Mouse (Mus musculus): Measurements from ENCODE around the gene Ptpn3.
"Not testable (repeated sequence)": the region's sequence is repeated elsewhere in the genome, so short reads cannot be mapped to it uniquely, and the experiment has no call there.

Gene Ptpn3

DNA sequence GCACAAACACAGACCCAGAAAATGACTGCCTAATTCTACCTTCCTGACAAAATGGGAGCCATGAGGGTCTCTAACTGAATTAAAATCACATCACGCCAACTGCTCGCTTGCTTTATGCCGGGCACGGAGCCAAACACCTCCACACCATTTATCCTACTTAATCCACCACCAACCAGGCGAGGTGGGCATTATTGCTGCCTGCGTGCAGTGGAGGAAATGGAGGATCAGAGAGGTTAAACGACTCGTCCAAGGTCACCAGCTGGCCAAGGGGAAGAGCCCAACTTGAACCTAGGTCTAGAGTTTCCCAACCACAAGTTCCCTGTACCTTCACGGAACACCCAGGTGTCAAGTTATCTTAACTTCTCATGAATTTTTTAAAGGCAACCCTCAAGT lies 2.3 kb downstream of the Ptpn3 start:
- DNase-seq (ENCODE audit: low spot score in 2 of 2) = no peak

DNA sequence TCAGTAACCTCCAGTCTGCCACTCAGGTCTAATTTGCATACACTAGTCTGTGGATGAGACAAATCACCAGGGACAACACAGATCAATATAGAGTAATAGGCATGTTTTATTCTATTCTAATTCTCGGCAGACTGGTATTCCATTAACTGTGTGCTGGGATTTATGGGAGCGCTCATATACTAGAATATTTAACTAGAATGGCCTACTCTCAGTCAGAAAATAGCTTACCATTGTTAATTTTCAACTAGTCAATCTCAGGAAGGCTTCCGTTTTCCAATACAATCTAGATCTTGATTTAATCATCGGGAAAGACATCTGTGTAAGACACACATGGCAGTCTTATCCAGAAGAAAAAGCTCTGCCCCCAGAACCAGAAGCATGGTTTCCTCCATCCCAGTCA lies 3.5 kb downstream of the Ptpn3 start:
- no peak for DNase-seq (ENCODE audit: low spot score in 2 of 2)

DNA sequence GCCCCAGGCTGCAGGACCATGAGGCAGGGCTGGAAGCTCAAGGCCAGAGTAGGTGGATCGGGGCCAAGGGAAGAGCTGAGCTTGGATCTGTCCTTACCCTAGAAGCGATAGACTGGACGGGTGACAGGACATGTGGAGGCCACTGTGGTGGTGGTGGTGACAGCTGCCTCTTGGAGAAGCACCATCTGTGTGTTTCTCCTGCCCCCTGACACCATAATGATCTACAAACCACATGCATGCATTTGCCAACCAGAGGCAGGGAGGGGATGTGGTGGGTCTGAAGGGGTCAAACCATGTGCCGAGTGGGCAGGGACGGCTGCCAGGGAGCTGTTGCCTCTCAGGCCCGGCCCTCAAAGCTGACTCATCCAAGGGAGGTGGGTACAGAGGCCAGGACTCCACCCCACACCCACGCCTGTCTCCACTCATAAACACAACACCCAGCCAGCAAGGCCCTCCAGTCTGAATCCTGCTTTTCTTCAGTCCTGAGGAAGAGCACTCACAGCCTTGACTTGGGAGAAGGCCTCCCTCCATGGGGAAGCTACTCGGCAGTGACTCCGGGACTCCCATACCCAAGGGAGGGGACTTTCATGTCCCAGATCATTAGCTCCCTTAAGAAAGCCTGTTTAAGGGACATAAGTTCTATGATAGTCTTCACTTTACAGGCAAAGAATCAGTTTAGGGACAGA lies 6.5 kb downstream of the Ptpn3 start:
- DNase-seq (ENCODE audit: low spot score in 2 of 2) = peak in 1 of 2 experiments; percentile 16

- DNase-seq (ENCODE audit: low spot score in 2 of 2) = no peak
Observed at GRCm38 (mm10) chr4:57292670-57293069, 9.0 kb downstream of the Ptpn3 start.

GRCm38 (mm10) chr4:57290049-57290448 lies 11.6 kb downstream of the Ptpn3 start:
- no peak for DNase-seq (ENCODE audit: low spot score in 2 of 2)

DNA sequence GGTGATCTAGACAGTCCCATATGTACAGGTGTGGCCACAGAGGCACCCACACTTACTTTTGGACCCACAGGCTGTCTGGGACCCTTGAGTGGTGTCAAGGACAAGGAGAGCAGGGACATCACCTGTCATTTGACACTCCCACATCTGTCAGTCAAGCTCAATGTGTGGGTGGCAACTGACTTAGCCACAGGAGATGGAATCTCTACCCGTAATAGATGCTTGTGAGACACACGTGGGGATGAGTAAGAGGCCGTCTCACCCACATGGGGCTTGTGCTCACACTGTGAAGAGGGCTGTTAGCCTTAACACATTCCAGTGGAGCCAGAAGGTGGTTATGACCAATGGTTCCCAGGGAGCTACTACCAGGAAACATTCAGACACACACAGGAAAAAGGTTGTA lies 13.8 kb downstream of the Ptpn3 start:
- DNase-seq (ENCODE audit: low spot score in 2 of 2) = no peak

DNA sequence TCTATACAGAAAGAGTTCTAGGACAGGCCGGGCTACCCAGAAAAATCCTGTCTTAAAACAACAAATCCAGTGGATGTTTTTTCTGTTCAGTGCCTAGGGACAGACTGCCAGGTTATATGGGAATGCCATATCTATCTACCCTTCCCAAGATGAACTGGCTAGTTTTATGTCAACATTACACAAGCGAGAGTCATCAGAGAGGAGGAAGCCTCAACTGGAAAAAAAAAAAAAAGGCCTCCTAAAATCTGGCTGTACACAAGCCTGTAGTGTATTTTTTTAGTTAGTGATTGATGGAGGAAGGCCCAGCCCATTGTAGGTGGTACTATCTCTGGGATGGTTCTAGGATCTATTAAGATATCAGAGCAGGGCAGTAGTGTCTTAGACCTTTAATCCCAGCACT lies 16.4 kb downstream of the Ptpn3 start:
- DNase-seq (ENCODE audit: low spot score in 2 of 2) = no peak

DNA sequence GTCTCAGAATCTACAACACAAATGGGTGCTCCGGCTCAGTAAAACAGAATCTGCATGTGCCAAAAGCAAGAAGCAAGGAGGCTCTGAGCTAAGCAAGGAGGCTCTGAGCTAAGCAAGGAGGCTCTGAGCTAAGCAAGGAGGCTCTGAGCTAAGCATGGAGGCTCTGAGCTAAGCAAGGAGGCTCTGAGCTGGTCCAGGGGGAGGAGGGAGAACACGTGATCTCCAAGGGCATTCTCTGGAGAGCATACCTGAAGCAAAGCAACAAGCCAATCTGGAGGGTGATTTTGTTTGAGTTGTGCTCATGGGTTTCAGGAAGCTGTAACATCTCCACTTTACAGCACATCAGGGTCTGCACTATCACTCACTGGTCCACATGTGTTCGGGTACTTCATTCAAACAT lies 18.4 kb downstream of the Ptpn3 start:
- DNase-seq (ENCODE audit: low spot score in 2 of 2) = no peak

DNA sequence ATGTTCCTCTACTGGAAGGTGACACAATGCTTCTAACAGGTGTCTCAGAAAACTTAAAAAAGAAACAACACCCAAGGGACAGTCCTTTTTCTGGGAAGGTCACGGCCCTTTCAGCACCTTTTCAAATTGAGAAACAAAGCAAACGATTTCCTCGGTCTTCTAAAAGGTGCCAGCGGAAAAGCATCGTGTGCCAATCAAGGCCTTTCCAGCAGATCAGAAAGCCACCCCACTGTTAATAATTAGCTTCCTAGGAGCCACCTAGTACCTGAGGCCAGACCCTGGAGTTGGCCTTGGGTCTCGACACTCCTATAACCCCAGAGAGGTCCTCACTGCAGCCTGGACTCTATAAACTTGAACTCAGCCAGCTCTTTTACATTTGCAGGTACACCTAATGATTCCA lies 19.0 kb downstream of the Ptpn3 start:
- no peak for DNase-seq (ENCODE audit: low spot score in 2 of 2)

- no peak for DNase-seq (ENCODE audit: low spot score in 2 of 2)
Observed at GRCm38 (mm10) chr4:57282179-57282578, 19.5 kb downstream of the Ptpn3 start.

DNA sequence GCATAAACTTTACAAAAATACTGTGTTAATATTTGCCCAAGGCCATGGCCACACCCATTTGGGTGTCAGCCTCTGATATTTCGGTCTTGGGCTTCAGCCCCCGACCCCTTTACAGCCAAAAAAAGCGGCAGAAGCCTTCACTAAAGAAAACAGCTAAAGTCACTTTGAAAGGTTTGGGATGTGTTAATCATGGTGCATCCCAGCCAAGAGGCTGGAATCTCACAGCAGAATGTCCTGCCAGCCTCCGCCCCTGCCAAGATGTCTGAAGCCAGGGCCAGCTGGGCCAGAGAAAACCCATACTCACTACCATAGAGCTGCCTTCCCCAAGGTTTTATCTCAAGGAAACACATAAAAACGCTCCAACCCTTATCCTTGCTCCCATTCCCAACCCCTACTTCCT lies 20.7 kb downstream of the Ptpn3 start:
- no peak for DNase-seq (ENCODE audit: low spot score in 2 of 2)

- no peak for DNase-seq (ENCODE audit: low spot score in 2 of 2)
Observed at GRCm38 (mm10) chr4:57279229-57279628, 22.4 kb downstream of the Ptpn3 start.

- DNase-seq (ENCODE audit: low spot score in 2 of 2) = no peak
Observed at GRCm38 (mm10) chr4:57278812-57279211, 22.8 kb downstream of the Ptpn3 start.

DNA sequence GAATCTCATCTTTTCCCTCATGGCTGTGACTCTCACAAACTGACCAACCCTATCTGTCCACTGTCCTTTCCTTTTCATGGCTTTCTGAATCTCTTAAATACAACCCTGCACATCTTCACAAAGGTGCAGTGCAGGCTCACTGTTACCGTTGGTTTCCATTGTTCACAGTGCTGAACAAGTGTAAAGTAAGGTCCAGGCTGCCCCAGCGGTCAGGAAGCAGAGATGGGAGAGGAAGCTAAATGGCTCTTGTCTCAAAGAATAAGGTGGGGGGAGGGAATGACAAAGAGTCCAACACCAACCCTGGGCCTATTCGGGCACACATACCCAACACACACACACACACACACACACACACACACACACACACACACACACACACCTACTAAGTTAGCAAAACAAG lies 24.0 kb downstream of the Ptpn3 start:
- no peak for DNase-seq (ENCODE audit: low spot score in 2 of 2)

- DNase-seq (ENCODE audit: low spot score in 2 of 2) = peak; percentile 48 to 76
Observed at GRCm38 (mm10) chr4:57275116-57275743, 26.4 kb downstream of the Ptpn3 start.

DNA sequence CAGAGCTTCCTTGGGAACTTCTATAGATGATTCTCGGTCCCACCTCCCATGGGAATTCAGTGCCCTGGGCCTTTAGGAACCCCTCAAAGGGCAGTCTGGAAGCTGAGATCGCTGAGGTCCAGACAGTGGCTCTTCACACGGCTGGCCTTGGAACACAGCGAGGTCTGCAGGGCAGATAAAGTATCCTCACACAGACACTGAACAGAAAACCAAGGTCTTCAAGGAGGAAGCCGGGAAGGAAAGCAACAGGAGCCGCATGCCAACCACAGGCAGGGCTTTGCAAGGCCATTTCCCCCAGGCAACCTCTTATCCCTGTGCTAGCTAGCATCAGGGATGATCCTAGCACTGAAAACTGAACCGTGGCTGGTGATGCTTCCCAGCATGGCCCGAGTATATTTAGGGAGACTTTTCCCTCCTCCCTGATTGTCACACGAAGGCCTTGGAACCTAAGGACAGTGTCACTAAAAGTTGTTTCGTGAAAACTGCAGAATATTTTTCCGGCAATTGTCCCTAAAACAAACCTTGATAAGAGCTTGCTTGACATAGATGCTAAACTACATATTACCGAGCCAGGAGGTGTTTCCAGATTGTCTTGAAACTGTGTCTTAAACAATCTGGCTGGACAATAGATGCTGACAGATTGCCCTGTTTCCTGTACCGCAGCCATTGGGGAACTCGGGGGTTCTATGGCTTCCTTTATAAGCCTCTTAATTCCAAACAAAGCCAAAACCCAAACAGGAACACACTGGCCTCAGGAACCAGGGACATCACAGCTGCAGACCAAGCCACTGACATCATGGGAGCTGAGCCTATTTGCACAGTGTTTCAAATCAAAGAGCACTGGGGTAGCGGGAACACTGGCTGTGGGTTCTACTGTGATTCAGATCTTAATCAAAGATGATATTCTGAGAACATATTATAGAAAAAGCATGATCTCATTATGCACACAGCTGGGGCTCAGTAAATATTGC lies 27.8 kb downstream of the Ptpn3 start:
- no peak for DNase-seq (ENCODE audit: low spot score in 2 of 2)

DNA sequence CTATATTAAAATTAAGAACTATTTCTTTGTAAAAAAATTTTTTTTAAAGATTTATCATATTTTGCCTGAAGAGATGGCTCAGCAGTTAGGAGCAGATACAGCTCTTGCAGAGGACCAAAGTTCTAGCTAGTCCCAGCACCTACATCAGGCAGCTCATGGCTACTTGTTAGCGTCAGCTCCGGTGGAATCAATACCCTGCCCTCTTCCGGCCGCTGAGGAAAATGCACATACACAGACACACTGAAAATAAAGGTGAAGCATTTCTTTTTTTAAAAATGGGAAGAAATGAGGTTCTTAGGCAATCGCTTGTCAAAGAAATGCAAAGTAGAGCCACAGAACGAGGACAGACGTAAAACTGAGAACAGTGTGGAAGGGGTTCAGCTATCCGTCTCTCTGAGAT lies 30.6 kb downstream of the Ptpn3 start:
- DNase-seq (ENCODE audit: low spot score in 2 of 2) = no peak

DNA sequence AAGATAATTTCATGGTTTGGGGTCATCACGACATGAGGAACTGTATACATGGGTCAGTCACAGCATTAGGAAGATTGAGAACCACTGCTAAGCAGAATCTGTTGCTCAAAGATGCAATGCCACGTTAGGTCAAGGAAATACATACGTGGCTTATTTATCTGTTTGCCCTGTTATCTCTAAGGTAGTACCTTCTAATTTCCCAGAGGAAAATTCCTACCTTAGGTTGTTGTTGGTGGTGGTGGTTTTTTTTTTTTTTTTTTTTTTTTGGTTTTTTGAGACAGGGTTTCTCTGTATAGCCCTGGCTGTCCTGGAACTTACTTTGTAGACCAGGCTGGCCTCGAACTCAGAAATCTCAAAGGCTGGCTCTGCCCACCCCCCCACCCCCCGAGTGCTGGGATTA lies 31.1 kb downstream of the Ptpn3 start:
- not testable (repeated sequence) for DNase-seq (ENCODE audit: low spot score in 2 of 2)

GRCm38 (mm10) chr4:57269344-57269743 lies 32.3 kb downstream of the Ptpn3 start:
- no peak for DNase-seq (ENCODE audit: low spot score in 2 of 2)

DNA sequence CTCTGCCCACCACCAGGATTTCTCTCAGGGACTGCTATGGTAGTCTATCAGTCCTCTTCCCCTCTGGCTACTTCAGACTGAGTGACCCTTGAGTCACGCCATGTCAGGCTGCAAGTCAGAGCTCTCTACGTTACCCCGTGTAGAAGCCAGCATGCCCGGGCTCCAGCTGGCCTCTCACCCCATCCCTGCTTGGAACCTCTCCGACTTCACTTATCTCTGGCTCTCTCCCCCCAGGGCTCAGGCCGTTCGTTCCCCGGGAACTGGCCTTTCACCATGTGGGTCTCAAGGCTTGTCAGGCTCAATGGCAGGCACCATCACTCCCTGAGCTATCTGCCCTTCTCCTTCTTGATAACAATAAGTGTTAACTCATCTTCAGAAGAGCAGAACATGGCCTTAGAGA lies 33.3 kb downstream of the Ptpn3 start:
- no peak for DNase-seq (ENCODE audit: low spot score in 2 of 2)

DNA sequence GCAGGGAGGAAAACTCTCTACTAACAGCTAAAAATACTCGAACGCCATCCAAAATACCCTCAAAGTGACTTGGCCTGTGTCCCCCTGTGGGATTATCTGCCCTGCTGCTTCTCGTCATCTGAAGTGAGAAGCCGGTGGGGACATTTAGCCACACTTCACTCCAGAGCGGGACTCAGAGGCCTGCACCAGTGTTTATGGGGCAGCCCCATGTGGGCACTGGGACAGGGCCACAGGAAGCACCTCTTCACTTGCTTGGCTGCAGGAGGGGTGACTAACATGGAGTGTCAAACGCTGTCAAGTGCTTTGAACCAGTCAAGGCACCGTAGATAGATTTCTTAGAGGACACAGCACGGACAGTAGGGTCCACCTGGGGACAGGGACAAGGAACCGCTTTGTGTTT lies 35.2 kb downstream of the Ptpn3 start:
- DNase-seq (ENCODE audit: low spot score in 2 of 2) = no peak

- no peak for DNase-seq (ENCODE audit: low spot score in 2 of 2)
Observed at GRCm38 (mm10) chr4:57263695-57264094, 37.9 kb downstream of the Ptpn3 start.
